Mouse (Mus musculus): Measurements from ENCODE around the gene Adra2a.

DNA sequence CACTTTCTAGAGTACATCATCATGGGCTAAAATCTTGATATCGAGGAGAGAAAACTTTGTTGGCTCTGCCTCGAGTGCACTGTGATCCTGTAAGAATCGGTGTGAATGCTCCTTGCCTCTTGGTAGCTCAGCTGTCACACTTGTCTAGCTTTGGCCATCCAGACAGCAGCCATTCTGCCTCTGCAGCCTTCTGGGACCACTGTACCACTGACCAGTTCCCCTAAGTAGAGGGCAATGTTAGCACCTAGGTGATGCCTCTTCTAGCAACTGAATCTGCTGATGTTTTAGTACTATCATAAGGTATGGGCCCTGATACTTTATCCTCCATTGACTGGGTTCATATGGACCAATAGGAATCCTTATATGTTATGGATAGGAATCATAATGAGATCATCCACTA is 54.4 kb downstream of the Adra2a start:
- TF ChIP-seq GATA1 (IDR thresholded peaks at IDR 0.05; ENCODE audit: borderline replicate concordance, low read length) (no peak), FLI1 (IDR thresholded peaks at IDR 0.05; ENCODE audit: low read length) (no peak)

Measured in megakaryocyte, embryonic 14.5 days (primary cell).